Mouse (Mus musculus): Measurements from ENCODE around the gene Tsfm. TPM values are rescaled to one million over a fixed set of nuclear protein-coding genes. Genes with fewer than 3 reads are reported as not detected.
A peak's percentile ranks its signal among the peaks of the same experiment; 100 is the strongest.

Tsfm gene
- total and polyA plus RNA-seq, 3 experiments = 53.0 to 88.9 (median 78.0) TPM

GRCm38 (mm10) chr10:127002765-127003164 is 27.9 kb downstream of the Tsfm start:
- H3K9ac ChIP-seq (ENCODE audit: insufficient read depth, low read depth) = no peak overlapping the region
- dilution Hi-C loops (cut with MboI; ENCODE audit: extremely low pct_ligation_motif_present, extremely low pct_unique_long_range_greater_than_20kb, low sequenced_read_pairs) = no loop called here
- no peak overlapping the region for H3K4me3 ChIP-seq (replicated peaks in 1 of 3; ENCODE audit: low read depth in 2 of 3, low read length in 2 of 3, poor library complexity in 1 of 3)
- no peak for TF ChIP-seq USF2 (conservative IDR thresholded peaks at IDR 0.05; ENCODE audit: low read depth, low read length)
- TF ChIP-seq NELFE (IDR thresholded peaks at IDR 0.05; ENCODE audit: low read depth, low read length) = no peak
- TF ChIP-seq MAZ (IDR thresholded peaks at IDR 0.05; ENCODE audit: low read depth, low read length) = no peak
- no peak overlapping the region for H3K27ac ChIP-seq (ENCODE audit: insufficient read depth, low read depth)
- no peak for DNase-seq (ENCODE audit: extremely low read depth)
- H3K4me1 ChIP-seq (ENCODE audit: control insufficient read depth in 1 of 2, insufficient read depth in 2 of 2) = peaks cover 6 to 48% of the 10 kb centered on the region in 2 experiments
- H3K36me3 ChIP-seq (replicated peaks in 1 of 2; ENCODE audit: control insufficient read depth in 1 of 2, insufficient read depth in 1 of 2, low read length in 1 of 2) = peaks cover 6 to 43% of the 10 kb centered on the region in 2 experiments
- H3K9me3 ChIP-seq (replicated peaks; ENCODE audit: low read length) = no peaks in the 10 kb centered on the region
- H3K79me2 ChIP-seq (replicated peaks; ENCODE audit: control insufficient read depth, extremely low read depth, insufficient read depth, poor library complexity, severe bottlenecking) = no peaks in the 10 kb centered on the region
- no peak overlapping the region for H3K4me2 ChIP-seq (ENCODE audit: insufficient read depth, low read depth, poor library complexity, severe bottlenecking)
- in situ Hi-C loops (cut with MboI; ENCODE audit: low pct_ligation_motif_present, low pct_unique_long_range_greater_than_20kb, low sequenced_read_pairs) = no loop called here
- H3K27me3 ChIP-seq (replicated peaks) = no peaks in the 10 kb centered on the region

GRCm38 (mm10) chr10:127002056-127002455 is 28.6 kb downstream of the Tsfm start:
- no peak overlapping the region for H3K9ac ChIP-seq (ENCODE audit: insufficient read depth, low read depth)

GRCm38 (mm10) chr10:127001297-127001696 is 29.3 kb downstream of the Tsfm start:
- Histone ChIP-seq H3K27ac (ENCODE audit: insufficient read depth, low read depth) (no peak overlapping the region), H3K4me2 (ENCODE audit: insufficient read depth, low read depth, poor library complexity, severe bottlenecking) (no peak overlapping the region), H3K4me1 (ENCODE audit: control insufficient read depth in 1 of 2, insufficient read depth in 2 of 2) (peaks cover 6 to 55% of the 10 kb centered on the region in 2 experiments), H3K9ac (ENCODE audit: insufficient read depth, low read depth) (no peak overlapping the region), H3K36me3 (replicated peaks in 1 of 2; ENCODE audit: control insufficient read depth in 1 of 2, insufficient read depth in 1 of 2, low read length in 1 of 2) (peaks cover 12 to 38% of the 10 kb centered on the region in 2 experiments), H3K27me3 (replicated peaks) (no peaks in the 10 kb centered on the region), H3K79me2 (replicated peaks; ENCODE audit: control insufficient read depth, extremely low read depth, insufficient read depth, poor library complexity, severe bottlenecking) (no peaks in the 10 kb centered on the region), H3K9me3 (replicated peaks; ENCODE audit: low read length) (no peaks in the 10 kb centered on the region), H3K4me3 (replicated peaks in 1 of 3; ENCODE audit: low read depth in 2 of 3, low read length in 2 of 3, poor library complexity in 1 of 3) (peak overlapping the region in 1 of 3 experiments; percentile 44)
- TF ChIP-seq ZC3H11A (IDR thresholded peaks at IDR 0.05; ENCODE audit: low read depth, low read length) = no peak
- TF ChIP-seq E2F4 (IDR thresholded peaks at IDR 0.05; ENCODE audit: insufficient replicate concordance, low read depth, low read length) = no peak
- no peak for TF ChIP-seq CHD1 (IDR thresholded peaks at IDR 0.05; ENCODE audit: low read depth, low read length)
- TF ChIP-seq MAZ (IDR thresholded peaks at IDR 0.05; ENCODE audit: low read depth, low read length) = no peak
- no peak for TF ChIP-seq SIN3A (IDR thresholded peaks at IDR 0.05; ENCODE audit: low read length)
- TF ChIP-seq POLR2AphosphoS2 (IDR thresholded peaks at IDR 0.05; ENCODE audit: low read depth, low read length) = no peak
- TF ChIP-seq SMC3 (IDR thresholded peaks at IDR 0.05; ENCODE audit: low read depth, low read length) = no peak
- no peak for TF ChIP-seq RCOR1 (conservative IDR thresholded peaks at IDR 0.05; ENCODE audit: low read depth, low read length)
- no peak for TF ChIP-seq EP300 (IDR thresholded peaks at IDR 0.05; ENCODE audit: low read length)
- TF ChIP-seq NELFE (IDR thresholded peaks at IDR 0.05; ENCODE audit: low read depth, low read length) = no peak
- no peak for TF ChIP-seq ZKSCAN1 (IDR thresholded peaks at IDR 0.05; ENCODE audit: borderline replicate concordance, low read depth, low read length)
- TF ChIP-seq CTCF (conservative IDR thresholded peaks at IDR 0.05 in 1 of 2, IDR thresholded peaks at IDR 0.05 in 1 of 2; ENCODE audit: low read depth in 2 of 2, low read length in 2 of 2) = no peak
- no peak for DNase-seq (ENCODE audit: extremely low read depth)
- dilution Hi-C loops (cut with MboI; ENCODE audit: extremely low pct_ligation_motif_present, extremely low pct_unique_long_range_greater_than_20kb, low sequenced_read_pairs) = no loop called here
- in situ Hi-C loops (cut with MboI; ENCODE audit: low pct_ligation_motif_present, low pct_unique_long_range_greater_than_20kb, low sequenced_read_pairs) = no loop called here

More at GRCm38 (mm10) chr10:127002056-127002455, 28.6 kb downstream of the Tsfm start:
- in situ Hi-C loops (cut with MboI; ENCODE audit: low pct_ligation_motif_present, low pct_unique_long_range_greater_than_20kb, low sequenced_read_pairs) (no loop called here), dilution Hi-C loops (cut with MboI; ENCODE audit: extremely low pct_ligation_motif_present, extremely low pct_unique_long_range_greater_than_20kb, low sequenced_read_pairs) (no loop called here)
- peaks cover 6 to 55% of the 10 kb centered on the region in 2 experiments for H3K4me1 ChIP-seq (ENCODE audit: control insufficient read depth in 1 of 2, insufficient read depth in 2 of 2)
- H3K4me3 ChIP-seq (replicated peaks in 1 of 3; ENCODE audit: low read depth in 2 of 3, low read length in 2 of 3, poor library complexity in 1 of 3) = peak overlapping the region in 1 of 3 experiments; percentile 6
- no peak for TF ChIP-seq ZNF384 (IDR thresholded peaks at IDR 0.05; ENCODE audit: low read depth, low read length)
- TF ChIP-seq ETS1 (conservative IDR thresholded peaks at IDR 0.05; ENCODE audit: low read depth, low read length) = no peak
- no peak for TF ChIP-seq GABPA (IDR thresholded peaks at IDR 0.05; ENCODE audit: insufficient replicate concordance, low read depth, low read length)
- no peak for TF ChIP-seq USF2 (conservative IDR thresholded peaks at IDR 0.05; ENCODE audit: low read depth, low read length)
- TF ChIP-seq RCOR1 (conservative IDR thresholded peaks at IDR 0.05; ENCODE audit: low read depth, low read length) = no peak
- no peak for TF ChIP-seq MAFK (IDR thresholded peaks at IDR 0.05; ENCODE audit: insufficient replicate concordance, low read length)
- no peak for TF ChIP-seq ELF1 (IDR thresholded peaks at IDR 0.05; ENCODE audit: low read depth, low read length)
- TF ChIP-seq SIN3A (IDR thresholded peaks at IDR 0.05; ENCODE audit: low read length) = no peak
- TF ChIP-seq TCF12 (IDR thresholded peaks at IDR 0.05; ENCODE audit: low read depth, low read length) = no peak
- no peak for TF ChIP-seq SMC3 (IDR thresholded peaks at IDR 0.05; ENCODE audit: low read depth, low read length)
- no peak for TF ChIP-seq USF1 (IDR thresholded peaks at IDR 0.05; ENCODE audit: low read depth, low read length)
- TF ChIP-seq PAX5 (IDR thresholded peaks at IDR 0.05; ENCODE audit: low read length) = no peak
- TF ChIP-seq MAX (IDR thresholded peaks at IDR 0.05; ENCODE audit: low read length) = no peak
- TF ChIP-seq POLR2AphosphoS2 (IDR thresholded peaks at IDR 0.05; ENCODE audit: low read depth, low read length) = no peak
- TF ChIP-seq JUN (IDR thresholded peaks at IDR 0.05; ENCODE audit: insufficient read depth, low read depth, low read length) = no peak
- H3K4me2 ChIP-seq (ENCODE audit: insufficient read depth, low read depth, poor library complexity, severe bottlenecking) = no peak overlapping the region
- DNase-seq (ENCODE audit: extremely low read depth) = peak; percentile 33
- H3K9me3 ChIP-seq (replicated peaks; ENCODE audit: low read length) = no peaks in the 10 kb centered on the region
- no peaks in the 10 kb centered on the region for H3K27me3 ChIP-seq (replicated peaks)
- no peaks in the 10 kb centered on the region for H3K79me2 ChIP-seq (replicated peaks; ENCODE audit: control insufficient read depth, extremely low read depth, insufficient read depth, poor library complexity, severe bottlenecking)
- H3K36me3 ChIP-seq (replicated peaks in 1 of 2; ENCODE audit: control insufficient read depth in 1 of 2, insufficient read depth in 1 of 2, low read length in 1 of 2) = peaks cover 12 to 45% of the 10 kb centered on the region in 2 experiments
- H3K27ac ChIP-seq (ENCODE audit: insufficient read depth, low read depth) = no peak overlapping the region

All from CH12.LX (cell line).